Mouse (Mus musculus): ENCODE results near the gene Efcab7. TPM values are rescaled to one million over a fixed set of nuclear protein-coding genes. Genes with fewer than 3 reads are reported as not detected.

The Efcab7 gene
- polyA plus RNA-seq, 1 experiment from 2014 or later: 11.8 TPM

GRCm38 (mm10) chr4:99939711-99940505 is 110.9 kb downstream of the Efcab7 start:
- no peak overlapping the region for H3K9ac ChIP-seq (ENCODE audit: low read depth, low read length)
- no peak overlapping the region for H3K27ac ChIP-seq (ENCODE audit: low read depth, low read length)
- H3K36me3 ChIP-seq (ENCODE audit: control insufficient read depth, insufficient read depth, low read length): no peaks in the 10 kb centered on the region
- WGBS: 53% methylated on average over 16 of the region's 16 CpGs
- ATAC-seq: peak; percentile 55; the same call in 1 of the 2 replicates
- no peaks in the 10 kb centered on the region for H3K27me3 ChIP-seq (replicated peaks; ENCODE audit: control insufficient read depth, insufficient read depth, low read length)
- H3K9me3 ChIP-seq (ENCODE audit: control insufficient read depth, low read length): no peaks in the 10 kb centered on the region
- H3K4me2 ChIP-seq (ENCODE audit: low read length): no peak overlapping the region
- H3K4me3 ChIP-seq (ENCODE audit: low read length): no peak overlapping the region
- peaks cover 4% of the 10 kb centered on the region; the same call in 1 of the 2 replicates for H3K4me1 ChIP-seq (ENCODE audit: control insufficient read depth, insufficient read depth, low read depth, low read length)

DNA sequence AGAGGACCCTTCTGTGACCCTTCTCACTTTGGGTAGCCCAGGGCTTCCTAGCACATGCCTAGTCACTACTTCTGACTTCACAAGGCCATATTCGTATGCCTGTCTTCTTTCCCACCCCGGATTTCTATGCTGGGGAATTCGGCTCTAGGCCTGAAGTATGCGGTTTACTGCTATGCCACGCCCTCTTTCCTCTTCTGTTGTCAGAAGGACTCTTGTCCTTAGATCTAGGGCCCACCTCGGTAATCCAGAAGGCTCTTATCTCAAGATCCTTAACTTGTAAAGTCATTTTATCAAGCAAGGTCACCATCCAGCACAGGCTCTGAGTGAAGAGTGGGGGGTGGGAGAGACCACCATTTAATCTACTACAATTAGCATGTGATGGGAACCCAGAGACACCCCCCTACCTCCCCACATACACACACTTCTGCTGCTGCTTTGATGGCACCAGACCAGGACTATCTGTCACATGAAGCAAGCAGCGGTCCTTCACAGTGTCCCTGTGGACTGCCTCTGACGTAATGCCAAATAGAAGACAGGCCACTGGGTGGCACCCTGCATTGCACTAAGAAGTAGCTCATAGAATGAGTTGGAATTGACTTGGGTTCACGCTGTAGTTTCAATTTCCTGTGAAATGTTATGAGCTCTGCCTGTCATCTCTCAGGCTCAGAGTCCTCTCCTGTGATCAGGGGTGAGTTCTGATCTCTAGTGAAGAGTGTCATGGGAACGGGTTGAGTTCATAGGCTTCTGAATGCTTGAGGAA is 112.8 kb downstream of the Efcab7 start:
- ATAC-seq: no peak
- 77% methylated on average over 10 of the region's 10 CpGs for WGBS
- no peak overlapping the region for H3K9ac ChIP-seq (ENCODE audit: low read depth, low read length)
- no peaks in the 10 kb centered on the region for H3K36me3 ChIP-seq (ENCODE audit: control insufficient read depth, insufficient read depth, low read length)
- no peaks in the 10 kb centered on the region for H3K27me3 ChIP-seq (replicated peaks; ENCODE audit: control insufficient read depth, insufficient read depth, low read length)
- H3K9me3 ChIP-seq (ENCODE audit: control insufficient read depth, low read length): no peaks in the 10 kb centered on the region
- no peak overlapping the region for H3K4me3 ChIP-seq (ENCODE audit: low read length)
- H3K27ac ChIP-seq (ENCODE audit: low read depth, low read length): no peak overlapping the region
- no peak overlapping the region for H3K4me2 ChIP-seq (ENCODE audit: low read length)
- H3K4me1 ChIP-seq (ENCODE audit: control insufficient read depth, insufficient read depth, low read depth, low read length): peaks cover 4% of the 10 kb centered on the region; the same call in 1 of the 2 replicates

DNA sequence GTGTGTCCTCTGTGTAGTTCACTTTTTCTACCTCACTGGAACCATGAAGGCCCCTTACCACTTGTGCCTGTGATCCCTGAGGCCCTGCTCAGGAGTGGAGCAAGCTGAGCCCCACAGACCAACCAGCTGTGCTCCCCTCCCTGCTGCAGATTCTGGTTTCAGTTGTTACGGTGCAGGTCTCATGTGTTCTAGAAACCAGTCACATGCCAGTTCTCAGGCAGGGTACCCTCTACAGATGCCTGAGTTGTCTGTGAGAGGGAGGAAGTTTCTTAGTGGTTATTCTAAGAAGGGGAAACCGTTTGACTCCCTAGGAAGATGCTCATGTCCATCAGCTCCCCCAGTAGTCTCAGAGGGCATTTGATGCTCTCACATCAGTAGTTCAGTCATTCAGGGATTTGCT is 115.6 kb downstream of the Efcab7 start:
- Histone ChIP-seq H3K9ac (ENCODE audit: low read depth, low read length) (no peak overlapping the region), H3K36me3 (ENCODE audit: control insufficient read depth, insufficient read depth, low read length) (no peaks in the 10 kb centered on the region), H3K27ac (ENCODE audit: low read depth, low read length) (no peak overlapping the region), H3K9me3 (ENCODE audit: control insufficient read depth, low read length) (no peaks in the 10 kb centered on the region), H3K4me2 (ENCODE audit: low read length) (no peak overlapping the region), H3K4me3 (ENCODE audit: low read length) (no peak overlapping the region), H3K27me3 (replicated peaks; ENCODE audit: control insufficient read depth, insufficient read depth, low read length) (no peaks in the 10 kb centered on the region), H3K4me1 (ENCODE audit: control insufficient read depth, insufficient read depth, low read depth, low read length) (peaks cover 2% of the 10 kb centered on the region; the same call in 1 of the 2 replicates)
- no peak for ATAC-seq
- 85% methylated on average over 2 of the region's 2 CpGs for WGBS

DNA sequence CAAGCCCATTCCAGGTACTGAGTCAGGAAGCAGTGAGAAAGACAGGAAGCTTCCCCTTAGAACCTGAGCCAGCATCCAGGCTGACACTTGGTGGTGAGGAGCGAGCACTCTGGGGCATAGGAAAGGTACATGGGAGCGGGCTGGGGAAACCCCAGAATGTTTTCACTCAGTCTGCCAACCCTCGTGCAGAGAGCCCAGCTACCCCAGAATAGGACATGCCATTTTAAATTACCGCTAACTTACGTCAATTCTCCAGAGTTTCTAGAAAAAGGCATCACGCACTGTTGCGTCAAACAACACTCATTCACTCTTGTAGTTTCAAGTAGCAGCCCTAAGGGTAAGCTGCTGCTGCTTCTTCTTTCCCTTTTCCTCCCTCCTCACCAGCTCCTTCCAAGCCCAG is 116.0 kb downstream of the Efcab7 start:
- Histone ChIP-seq H3K9me3 (ENCODE audit: control insufficient read depth, low read length) (no peaks in the 10 kb centered on the region), H3K27me3 (replicated peaks; ENCODE audit: control insufficient read depth, insufficient read depth, low read length) (no peaks in the 10 kb centered on the region), H3K36me3 (ENCODE audit: control insufficient read depth, insufficient read depth, low read length) (no peaks in the 10 kb centered on the region), H3K4me1 (ENCODE audit: control insufficient read depth, insufficient read depth, low read depth, low read length) (no peaks in the 10 kb centered on the region), H3K4me3 (ENCODE audit: low read length) (no peak overlapping the region), H3K4me2 (ENCODE audit: low read length) (no peak overlapping the region), H3K27ac (ENCODE audit: low read depth, low read length) (no peak overlapping the region), H3K9ac (ENCODE audit: low read depth, low read length) (no peak overlapping the region)
- ATAC-seq: no peak
- 88% methylated on average over 7 of the region's 7 CpGs for WGBS

- Histone ChIP-seq H3K4me1 (ENCODE audit: control insufficient read depth, insufficient read depth, low read depth, low read length) (no peaks in the 10 kb centered on the region), H3K27ac (ENCODE audit: low read depth, low read length) (no peak overlapping the region), H3K9me3 (ENCODE audit: control insufficient read depth, low read length) (no peaks in the 10 kb centered on the region), H3K27me3 (replicated peaks; ENCODE audit: control insufficient read depth, insufficient read depth, low read length) (no peaks in the 10 kb centered on the region), H3K4me2 (ENCODE audit: low read length) (no peak overlapping the region), H3K4me3 (ENCODE audit: low read length) (no peak overlapping the region), H3K9ac (ENCODE audit: low read depth, low read length) (no peak overlapping the region), H3K36me3 (ENCODE audit: control insufficient read depth, insufficient read depth, low read length) (no peaks in the 10 kb centered on the region)
- ATAC-seq: no peak
- 89% methylated on average over 2 of the region's 2 CpGs for WGBS
Measured at GRCm38 (mm10) chr4:99946516-99946915, 117.5 kb downstream of the Efcab7 start.

GRCm38 (mm10) chr4:99947192-99947591 is 118.2 kb downstream of the Efcab7 start:
- no peak overlapping the region for H3K4me3 ChIP-seq (ENCODE audit: low read length)
- peak; percentile 67 for ATAC-seq
- H3K9ac ChIP-seq (ENCODE audit: low read depth, low read length): no peak overlapping the region
- H3K27me3 ChIP-seq (replicated peaks; ENCODE audit: control insufficient read depth, insufficient read depth, low read length): no peaks in the 10 kb centered on the region
- no peak overlapping the region for H3K27ac ChIP-seq (ENCODE audit: low read depth, low read length)
- no peaks in the 10 kb centered on the region for H3K4me1 ChIP-seq (ENCODE audit: control insufficient read depth, insufficient read depth, low read depth, low read length)
- no peaks in the 10 kb centered on the region for H3K9me3 ChIP-seq (ENCODE audit: control insufficient read depth, low read length)
- 79% methylated on average over 1 of the region's 1 CpGs for WGBS
- no peaks in the 10 kb centered on the region for H3K36me3 ChIP-seq (ENCODE audit: control insufficient read depth, insufficient read depth, low read length)
- no peak overlapping the region for H3K4me2 ChIP-seq (ENCODE audit: low read length)

- no peak for ATAC-seq
- H3K27me3 ChIP-seq (replicated peaks; ENCODE audit: control insufficient read depth, insufficient read depth, low read length): no peaks in the 10 kb centered on the region
- no peak overlapping the region for H3K4me3 ChIP-seq (ENCODE audit: low read length)
- H3K9ac ChIP-seq (ENCODE audit: low read depth, low read length): no peak overlapping the region
- H3K4me2 ChIP-seq (ENCODE audit: low read length): no peak overlapping the region
- no peaks in the 10 kb centered on the region for H3K4me1 ChIP-seq (ENCODE audit: control insufficient read depth, insufficient read depth, low read depth, low read length)
- H3K9me3 ChIP-seq (ENCODE audit: control insufficient read depth, low read length): no peaks in the 10 kb centered on the region
- no peaks in the 10 kb centered on the region for H3K36me3 ChIP-seq (ENCODE audit: control insufficient read depth, insufficient read depth, low read length)
- 100% methylated on average over 1 of the region's 1 CpGs for WGBS
- no peak overlapping the region for H3K27ac ChIP-seq (ENCODE audit: low read depth, low read length)
Measured at GRCm38 (mm10) chr4:99947896-99948295, 118.9 kb downstream of the Efcab7 start.

DNA sequence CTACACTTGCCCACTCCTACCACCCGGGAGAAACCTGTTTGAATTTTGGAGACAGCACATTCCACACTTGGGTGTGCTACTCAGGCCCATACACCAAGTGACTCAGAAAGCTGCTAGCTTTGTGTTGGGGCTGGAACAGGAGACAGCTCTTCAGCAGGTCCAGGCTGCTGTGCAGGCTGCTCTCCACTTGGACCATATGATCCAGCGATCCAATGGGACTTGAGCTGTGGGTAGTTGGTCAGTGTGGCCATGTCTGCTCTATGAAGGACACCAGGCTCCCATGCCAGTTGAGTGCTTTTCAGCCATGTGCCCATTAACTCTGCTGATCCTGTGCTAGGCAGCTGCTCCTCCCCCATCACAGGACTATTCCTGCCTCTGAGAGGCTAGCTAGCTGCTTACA is 124.9 kb downstream of the Efcab7 start:
- ATAC-seq: no peak
- no peak overlapping the region for H3K9ac ChIP-seq (ENCODE audit: low read depth, low read length)
- no peak overlapping the region for H3K4me3 ChIP-seq (ENCODE audit: low read length)
- no peaks in the 10 kb centered on the region for H3K36me3 ChIP-seq (ENCODE audit: control insufficient read depth, insufficient read depth, low read length)
- H3K4me1 ChIP-seq (ENCODE audit: control insufficient read depth, insufficient read depth, low read depth, low read length): no peaks in the 10 kb centered on the region
- no peak overlapping the region for H3K4me2 ChIP-seq (ENCODE audit: low read length)
- H3K27me3 ChIP-seq (replicated peaks; ENCODE audit: control insufficient read depth, insufficient read depth, low read length): no peaks in the 10 kb centered on the region
- no peaks in the 10 kb centered on the region for H3K9me3 ChIP-seq (ENCODE audit: control insufficient read depth, low read length)
- 97% methylated on average over 2 of the region's 2 CpGs for WGBS
- H3K27ac ChIP-seq (ENCODE audit: low read depth, low read length): no peak overlapping the region

DNA sequence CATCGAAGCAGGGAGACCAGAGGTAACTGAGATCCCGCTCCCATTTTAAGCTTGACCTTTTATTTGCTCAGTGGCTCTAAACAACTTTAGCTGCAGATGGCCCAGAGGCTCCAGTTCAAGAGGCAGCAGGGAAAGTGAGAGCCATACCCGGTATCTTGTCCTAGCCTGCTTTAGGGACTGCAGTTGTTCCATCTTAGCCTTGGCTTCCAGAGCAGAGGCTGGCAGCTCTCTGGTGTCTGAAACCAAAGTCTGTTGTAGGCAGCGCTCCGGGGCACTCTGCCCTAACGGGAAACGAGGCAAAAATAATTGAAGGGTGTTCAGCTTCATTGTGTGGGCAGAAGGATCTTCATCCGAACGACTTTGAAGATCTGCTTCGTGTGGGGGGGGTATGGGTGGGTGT is 126.4 kb downstream of the Efcab7 start:
- no peak overlapping the region for H3K4me3 ChIP-seq (ENCODE audit: low read length)
- no peak for ATAC-seq

More for the DNA sequence above, 126.4 kb downstream of the Efcab7 start:
- WGBS: 86% methylated on average over 10 of the region's 10 CpGs
- H3K9me3 ChIP-seq (ENCODE audit: control insufficient read depth, low read length): no peaks in the 10 kb centered on the region
- no peaks in the 10 kb centered on the region for H3K27me3 ChIP-seq (replicated peaks; ENCODE audit: control insufficient read depth, insufficient read depth, low read length)
- no peaks in the 10 kb centered on the region for H3K36me3 ChIP-seq (ENCODE audit: control insufficient read depth, insufficient read depth, low read length)
- H3K9ac ChIP-seq (ENCODE audit: low read depth, low read length): no peak overlapping the region
- no peak overlapping the region for H3K27ac ChIP-seq (ENCODE audit: low read depth, low read length)
- H3K4me1 ChIP-seq (ENCODE audit: control insufficient read depth, insufficient read depth, low read depth, low read length): no peaks in the 10 kb centered on the region
- no peak overlapping the region for H3K4me2 ChIP-seq (ENCODE audit: low read length)
